Mouse (Mus musculus): ENCODE results near the gene Ffar3. TPM values are rescaled to one million over a fixed set of nuclear protein-coding genes. Genes with fewer than 3 reads are reported as not detected.

Gene Ffar3
- not detected in 2 replicates for polyA plus RNA-seq (2012; ENCODE audit: insufficient read depth, low replicate concordance)

DNA sequence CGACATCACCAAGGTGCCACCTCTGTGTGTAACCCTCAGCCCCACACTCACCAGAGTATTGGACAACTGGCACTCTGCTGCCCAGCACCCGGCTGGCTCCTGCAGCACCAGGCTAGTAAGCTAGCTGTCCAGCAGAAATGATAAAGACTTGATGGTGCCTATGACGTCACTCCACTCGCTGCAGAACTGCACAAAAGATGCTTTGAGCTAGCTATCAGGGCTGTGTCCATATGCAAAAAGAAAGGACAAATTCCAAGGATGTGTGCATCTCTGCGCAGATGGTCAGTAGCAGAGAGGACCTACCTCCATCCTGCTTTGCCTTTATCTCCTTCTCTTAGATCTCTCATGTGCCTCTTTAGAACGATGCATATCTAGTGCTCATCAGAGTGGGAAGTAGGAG lies at the start of gene Ffar3:
Gene Ffar3, minus strand, starts transcription at position 101 of the 400 bp plus-strand sequence.
- no peak within 1 kb of the TSS for H3K4me3 ChIP-seq (replicated peaks)
- peaks cover 2% of the 10 kb centered on the region for H3K36me3 ChIP-seq (replicated peaks; ENCODE audit: low read length)
- TF ChIP-seq GATA1 (IDR thresholded peaks at IDR 0.05; ENCODE audit: borderline replicate concordance, low read length) (no peak), FLI1 (IDR thresholded peaks at IDR 0.05; ENCODE audit: low read length) (no peak)

DNA sequence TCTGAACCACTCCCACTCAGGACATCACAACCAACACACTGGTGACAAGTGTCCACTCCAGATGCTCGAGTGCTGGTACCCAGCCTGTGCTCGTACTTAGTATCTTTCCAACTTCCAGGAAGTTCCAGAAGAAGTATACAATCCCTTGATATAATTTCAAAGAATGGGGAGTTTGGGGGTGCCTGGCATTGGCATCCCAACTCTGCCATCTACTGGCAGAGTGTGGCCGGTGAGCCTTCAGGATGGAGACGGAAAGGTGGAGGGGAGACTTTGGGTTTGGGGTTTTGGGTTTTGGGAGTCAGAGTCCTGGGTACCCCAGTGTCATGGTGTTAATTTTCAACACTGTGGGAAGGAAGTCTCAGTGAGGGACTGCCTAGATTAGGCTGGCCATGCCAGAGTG lies 48.1 kb upstream of the Ffar3 start:
- H3K4me1 ChIP-seq = peaks cover 21% of the 10 kb centered on the region
- TF ChIP-seq GATA1 (IDR thresholded peaks at IDR 0.05; ENCODE audit: borderline replicate concordance, low read length) = no peak
- no peak for TF ChIP-seq FLI1 (IDR thresholded peaks at IDR 0.05; ENCODE audit: low read length)
- H3K4me3 ChIP-seq (replicated peaks) = no peak overlapping the region
- H3K36me3 ChIP-seq (replicated peaks; ENCODE audit: low read length) = no peaks in the 10 kb centered on the region
- H3K27me3 ChIP-seq (replicated peaks) = peaks cover 72% of the 10 kb centered on the region
- no peaks in the 10 kb centered on the region for H3K9me3 ChIP-seq

More for the DNA sequence above, at the start of gene Ffar3:
- Histone ChIP-seq H3K9me3 (no peaks in the 10 kb centered on the region), H3K4me1 (peaks cover 83% of the 10 kb centered on the region), H3K27me3 (replicated peaks) (peaks cover 13% of the 10 kb centered on the region)

DNA sequence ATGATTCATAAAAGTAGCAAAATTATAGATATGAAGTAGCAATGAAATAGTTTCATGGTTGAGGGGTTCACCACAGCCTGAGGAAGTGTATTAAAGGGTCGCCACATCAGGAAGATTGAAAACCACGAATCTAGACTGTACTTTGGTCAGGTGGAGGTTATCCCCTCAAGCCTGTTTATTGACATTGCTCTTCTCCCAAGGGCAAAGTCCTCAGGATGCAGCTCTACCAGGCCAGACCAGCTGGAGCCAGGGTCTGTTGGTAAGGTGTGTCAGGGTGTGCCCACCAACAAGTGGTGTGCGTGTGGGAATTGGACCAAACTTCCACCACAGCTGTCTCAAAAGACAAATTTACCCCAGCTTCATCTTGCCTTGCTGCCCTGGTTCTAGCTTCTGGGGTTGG lies 39.2 kb upstream of the Ffar3 start:
- H3K27me3 ChIP-seq (replicated peaks) = peaks cover 56% of the 10 kb centered on the region
- H3K9me3 ChIP-seq = no peaks in the 10 kb centered on the region
- H3K36me3 ChIP-seq (replicated peaks; ENCODE audit: low read length) = no peaks in the 10 kb centered on the region
- no peak overlapping the region for H3K4me3 ChIP-seq (replicated peaks)
- TF ChIP-seq FLI1 (IDR thresholded peaks at IDR 0.05; ENCODE audit: low read length) = no peak
- no peak for TF ChIP-seq GATA1 (IDR thresholded peaks at IDR 0.05; ENCODE audit: borderline replicate concordance, low read length)
- H3K4me1 ChIP-seq = peaks cover 48% of the 10 kb centered on the region

DNA sequence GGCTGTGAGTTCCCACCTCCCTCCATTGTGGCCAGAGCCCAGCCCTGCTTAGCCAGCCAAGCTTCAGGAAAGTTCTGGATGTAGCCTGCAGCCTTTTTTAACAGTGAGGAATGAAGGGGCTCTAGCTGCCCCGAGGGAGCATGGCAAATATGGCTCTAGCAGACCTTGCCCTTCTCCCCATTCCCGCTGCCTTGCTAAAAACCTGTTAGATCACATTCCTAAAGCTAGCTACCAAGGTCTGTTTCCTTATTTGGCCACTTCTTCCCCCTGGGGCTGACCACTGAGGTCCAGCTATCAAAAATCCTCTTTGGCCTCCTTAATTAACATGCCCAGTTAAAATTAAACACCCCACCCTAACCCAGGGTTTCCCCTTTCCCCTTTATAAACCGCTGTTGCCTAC lies 36.5 kb upstream of the Ffar3 start:
- Histone ChIP-seq H3K4me1 (peaks cover 41% of the 10 kb centered on the region), H3K27me3 (replicated peaks) (peaks cover 43% of the 10 kb centered on the region), H3K36me3 (replicated peaks; ENCODE audit: low read length) (no peaks in the 10 kb centered on the region), H3K9me3 (no peaks in the 10 kb centered on the region), H3K4me3 (replicated peaks) (no peak overlapping the region)
- no peak for TF ChIP-seq FLI1 (IDR thresholded peaks at IDR 0.05; ENCODE audit: low read length)
- TF ChIP-seq GATA1 (IDR thresholded peaks at IDR 0.05; ENCODE audit: borderline replicate concordance, low read length) = no peak

DNA sequence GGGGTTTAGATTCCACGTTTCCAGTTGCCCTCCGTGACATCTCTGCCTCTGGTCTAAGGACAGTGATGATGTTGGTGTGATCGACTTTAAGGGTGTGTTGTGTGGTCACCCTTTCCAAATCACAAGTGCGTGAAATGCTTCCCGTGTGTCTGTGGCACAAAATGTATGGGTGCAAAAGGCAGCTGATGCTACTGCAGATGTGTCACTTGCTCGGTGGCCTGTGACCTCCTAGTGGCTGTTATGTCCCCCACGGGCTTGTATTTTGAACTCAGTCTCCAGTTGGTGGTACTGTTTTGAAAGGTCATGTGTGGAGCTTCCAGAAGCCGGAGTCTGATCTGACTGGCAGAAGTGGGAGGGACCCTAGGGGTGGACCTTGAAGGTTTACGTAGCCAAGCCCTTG lies 35.8 kb upstream of the Ffar3 start:
- no peaks in the 10 kb centered on the region for H3K36me3 ChIP-seq (replicated peaks; ENCODE audit: low read length)
- TF ChIP-seq FLI1 (IDR thresholded peaks at IDR 0.05; ENCODE audit: low read length) (no peak), GATA1 (IDR thresholded peaks at IDR 0.05; ENCODE audit: borderline replicate concordance, low read length) (no peak)
- H3K9me3 ChIP-seq = no peaks in the 10 kb centered on the region
- H3K4me1 ChIP-seq = peaks cover 44% of the 10 kb centered on the region
- peaks cover 40% of the 10 kb centered on the region for H3K27me3 ChIP-seq (replicated peaks)
- H3K4me3 ChIP-seq (replicated peaks) = no peak overlapping the region

DNA sequence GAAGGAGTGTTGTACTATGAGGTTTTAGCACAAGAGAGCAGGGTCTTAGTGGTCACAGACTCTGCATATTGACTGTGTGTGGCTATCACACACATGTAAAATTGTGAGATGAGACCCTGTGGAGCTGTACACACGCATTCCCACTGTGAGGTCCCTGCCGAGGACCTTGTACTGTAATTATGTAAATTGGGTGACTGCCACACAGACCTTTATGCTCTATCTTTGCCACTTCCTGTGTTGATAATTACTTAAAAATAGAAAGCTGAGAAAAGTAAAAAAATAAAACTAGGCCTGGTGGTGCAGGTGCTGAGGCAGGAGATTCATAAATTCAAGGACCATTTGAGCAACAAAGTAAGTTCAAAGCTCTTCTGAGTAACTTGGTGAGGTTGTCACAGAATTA lies 34.7 kb upstream of the Ffar3 start:
- TF ChIP-seq GATA1 (IDR thresholded peaks at IDR 0.05; ENCODE audit: borderline replicate concordance, low read length) (no peak), FLI1 (IDR thresholded peaks at IDR 0.05; ENCODE audit: low read length) (no peak)
- Histone ChIP-seq H3K27me3 (replicated peaks) (peaks cover 39% of the 10 kb centered on the region), H3K36me3 (replicated peaks; ENCODE audit: low read length) (no peaks in the 10 kb centered on the region), H3K4me1 (peaks cover 44% of the 10 kb centered on the region), H3K9me3 (no peaks in the 10 kb centered on the region), H3K4me3 (replicated peaks) (no peak overlapping the region)

DNA sequence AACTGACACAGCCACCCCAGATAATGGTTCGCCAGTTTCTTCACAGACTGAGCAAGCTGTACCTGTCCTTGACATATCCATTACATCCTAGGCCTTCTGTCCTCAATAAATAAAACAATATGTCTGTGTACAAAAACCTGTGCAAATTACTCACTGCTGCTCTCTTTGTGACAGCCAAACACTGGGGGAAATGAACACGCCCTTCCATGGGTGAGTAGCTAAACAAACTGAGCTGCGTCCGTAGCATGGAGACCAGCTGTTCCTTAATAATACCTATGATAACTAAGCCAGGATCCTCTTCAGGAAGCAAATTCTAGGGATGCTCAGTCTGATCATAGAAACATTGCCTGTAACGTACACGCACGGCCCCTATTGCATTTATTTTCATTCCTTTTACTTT lies 32.8 kb upstream of the Ffar3 start:
- Histone ChIP-seq H3K9me3 (no peaks in the 10 kb centered on the region), H3K4me1 (peaks cover 48% of the 10 kb centered on the region), H3K27me3 (replicated peaks) (peaks cover 37% of the 10 kb centered on the region), H3K4me3 (replicated peaks) (no peak overlapping the region), H3K36me3 (replicated peaks; ENCODE audit: low read length) (no peaks in the 10 kb centered on the region)
- TF ChIP-seq FLI1 (IDR thresholded peaks at IDR 0.05; ENCODE audit: low read length) = no peak
- TF ChIP-seq GATA1 (IDR thresholded peaks at IDR 0.05; ENCODE audit: borderline replicate concordance, low read length) = no peak

DNA sequence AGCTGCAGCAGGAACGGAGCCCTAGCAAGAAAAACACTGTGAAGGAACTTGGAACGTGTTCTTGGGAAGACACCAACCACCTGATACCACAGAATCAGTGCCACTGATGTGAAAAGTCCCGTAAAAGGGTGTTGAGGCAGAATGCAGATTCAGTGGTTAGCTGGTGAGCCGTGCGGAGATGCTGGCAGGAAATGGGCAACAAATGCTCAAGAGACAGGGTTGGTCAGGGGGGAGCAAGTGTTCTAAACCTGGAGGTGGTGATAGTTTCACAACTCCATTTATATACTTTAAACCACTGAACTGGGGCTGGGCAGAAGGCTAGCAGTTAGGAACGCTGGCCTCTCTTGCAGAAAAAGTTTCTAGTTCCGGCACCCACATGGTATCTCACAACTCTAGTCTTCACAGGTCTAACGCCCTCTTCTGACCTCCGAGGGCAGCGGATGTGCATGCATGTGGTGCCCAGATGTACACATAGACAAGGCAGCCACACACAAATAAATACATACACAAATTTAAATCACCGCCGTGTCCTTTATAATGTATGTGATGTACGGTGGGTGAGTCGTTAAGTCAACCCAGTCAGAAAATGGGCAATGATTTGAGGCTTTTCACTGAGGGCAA lies 31.7 kb upstream of the Ffar3 start:
- TF ChIP-seq GATA1 (IDR thresholded peaks at IDR 0.05; ENCODE audit: borderline replicate concordance, low read length) (no peak), FLI1 (IDR thresholded peaks at IDR 0.05; ENCODE audit: low read length) (no peak)
- no peak overlapping the region for H3K4me3 ChIP-seq (replicated peaks)

DNA sequence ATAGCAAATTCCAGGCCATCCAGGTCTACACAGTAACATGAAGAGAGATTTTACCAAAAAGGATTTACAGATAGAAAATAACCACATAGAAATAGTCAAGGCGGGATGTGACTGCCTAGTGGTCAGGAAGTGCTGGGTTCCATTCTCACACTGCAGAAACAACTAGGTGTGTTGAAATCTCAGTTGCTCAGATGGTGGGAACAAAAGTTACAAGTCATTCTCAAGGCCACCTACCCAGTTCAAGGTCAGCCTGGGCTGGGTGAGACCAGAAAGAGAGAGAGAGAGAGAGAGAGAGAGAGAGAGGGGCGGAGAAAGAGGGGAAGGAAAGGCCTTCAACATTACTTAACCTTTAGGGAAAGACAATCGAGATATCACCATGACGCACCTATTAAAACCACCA lies 30.9 kb upstream of the Ffar3 start:
- H3K9me3 ChIP-seq = no peaks in the 10 kb centered on the region
- peaks cover 22% of the 10 kb centered on the region for H3K27me3 ChIP-seq (replicated peaks)
- H3K4me1 ChIP-seq = peaks cover 31% of the 10 kb centered on the region
- H3K4me3 ChIP-seq (replicated peaks) = no peak overlapping the region
- H3K36me3 ChIP-seq (replicated peaks; ENCODE audit: low read length) = no peaks in the 10 kb centered on the region
- TF ChIP-seq GATA1 (IDR thresholded peaks at IDR 0.05; ENCODE audit: borderline replicate concordance, low read length) (no peak), FLI1 (IDR thresholded peaks at IDR 0.05; ENCODE audit: low read length) (no peak)

More for the DNA sequence above, 31.7 kb upstream of the Ffar3 start:
- Histone ChIP-seq H3K4me1 (peaks cover 39% of the 10 kb centered on the region), H3K9me3 (no peaks in the 10 kb centered on the region), H3K27me3 (replicated peaks) (peaks cover 29% of the 10 kb centered on the region), H3K36me3 (replicated peaks; ENCODE audit: low read length) (no peaks in the 10 kb centered on the region)

DNA sequence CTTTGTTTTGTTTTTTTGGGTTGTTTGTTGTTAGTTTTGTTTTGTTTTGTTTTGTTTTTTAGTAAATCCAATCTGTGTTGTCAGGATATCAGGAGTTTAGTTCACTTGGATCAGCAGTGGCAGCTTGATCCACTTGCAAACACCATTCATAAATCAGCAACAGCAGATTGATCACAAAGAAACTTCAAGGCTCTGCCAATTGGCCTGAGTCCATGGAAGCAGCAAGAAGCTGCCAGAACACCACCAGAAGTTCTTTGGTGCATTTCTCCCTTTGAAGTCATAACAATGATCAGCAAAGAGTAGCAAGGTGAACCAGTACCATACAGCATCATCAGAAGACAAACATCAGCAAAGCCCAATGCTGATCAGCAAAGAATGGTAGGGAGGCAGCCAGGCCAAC lies 28.1 kb upstream of the Ffar3 start:
- Histone ChIP-seq H3K9me3 (no peaks in the 10 kb centered on the region), H3K27me3 (replicated peaks) (peaks cover 28% of the 10 kb centered on the region), H3K36me3 (replicated peaks; ENCODE audit: low read length) (no peaks in the 10 kb centered on the region), H3K4me1 (peaks cover 32% of the 10 kb centered on the region), H3K4me3 (replicated peaks) (no peak overlapping the region)
- no peak for TF ChIP-seq FLI1 (IDR thresholded peaks at IDR 0.05; ENCODE audit: low read length)
- no peak for TF ChIP-seq GATA1 (IDR thresholded peaks at IDR 0.05; ENCODE audit: borderline replicate concordance, low read length)

Data from megakaryocyte, embryonic 14.5 days (primary cell).